Mouse (Mus musculus) midbrain, embryonic 12.5 days (tissue): ENCODE measurements at regions not wholly inside any gene's neighbourhood (a gene's known extent, or its start where the extent isn't known, plus 50 kb on each side); places are given as distances from the start of the nearest gene placed in this dataset.
A peak's percentile ranks its signal among the peaks of the same experiment; 100 is the strongest.

Source experiments
- ATAC-seq: fragments of 200-750 bp; cut with Nextera tagmentation; 2 replicates; pipeline ENCODE4 v1.8.0; 2017; ENCODE audit warnings: low read depth, moderate TSS enrichment, moderate library complexity; ENCODE audit not compliant: low FRiP score
- H3K27ac ChIP-seq: fragments of 300-500 bp; sonication (generic); replicated peaks from 2 replicates; pipeline ENCODE4 v1.5.1; 2016; ENCODE audit warnings: mild to moderate bottlenecking
- H3K27me3 ChIP-seq: fragments of 300-500 bp; sonication (generic); 2 replicates; pipeline ENCODE4 v1.6.1; 2016; ENCODE audit warnings: mild to moderate bottlenecking
- H3K36me3 ChIP-seq: fragments of 300-500 bp; sonication (generic); 2 replicates; pipeline ENCODE4 v1.6.1; 2016
- H3K4me1 ChIP-seq: fragments of 300-500 bp; sonication (generic); 2 replicates; pipeline ENCODE4 v1.6.1; 2016
- H3K4me2 ChIP-seq: fragments of 300-500 bp; sonication (generic); replicated peaks from 2 replicates; pipeline ENCODE4 v1.6.1; 2016; ENCODE audit warnings: mild to moderate bottlenecking, moderate library complexity
- H3K4me3 ChIP-seq: fragments of 300-500 bp; sonication (generic); 2 replicates; pipeline ENCODE4 v1.5.1; 2016; ENCODE audit warnings: mild to moderate bottlenecking
- H3K9ac ChIP-seq: fragments of 300-500 bp; sonication (generic); replicated peaks from 2 replicates; pipeline ENCODE4 v1.6.1; 2016; ENCODE audit warnings: mild to moderate bottlenecking, moderate library complexity
- H3K9me3 ChIP-seq: fragments of 300-500 bp; sonication (generic); 2 replicates; pipeline ENCODE4 v1.6.1; 2016; ENCODE audit warnings: mild to moderate bottlenecking
- WGBS: fragments of 180-500 bp; shearing (Covaris S2); methylation state at CpG from one replicate; pipeline ENCODE4 v1.1.7; 2016; 5-methylcytosine and 5-hydroxymethylcytosine counted together

DNA sequence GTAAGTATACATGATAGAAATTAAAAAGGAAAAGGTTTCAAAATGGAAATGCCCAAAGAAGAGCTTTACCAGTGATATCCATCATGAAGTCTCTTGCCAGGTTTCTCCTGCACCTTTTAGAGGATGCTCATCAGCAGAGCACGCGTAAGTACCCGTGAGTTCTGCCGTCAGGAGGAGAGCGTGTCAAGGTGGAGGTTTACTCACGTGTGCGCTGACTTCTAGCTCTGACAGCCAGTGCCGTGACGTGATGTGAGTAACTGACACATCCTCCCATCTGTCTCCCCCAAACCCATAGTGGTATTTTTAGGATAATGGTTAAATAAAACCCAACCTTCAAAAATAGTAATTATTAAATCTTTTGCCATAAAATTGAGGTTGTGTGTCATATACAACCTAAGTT lies 55.3 kb downstream of the Adra2a start:
- Histone ChIP-seq H3K4me2 (no peak overlapping the region), H3K9me3 (no peaks in the 10 kb centered on the region), H3K27ac (no peak overlapping the region), H3K27me3 (no peaks in the 10 kb centered on the region), H3K4me1 (peaks cover 17% of the 10 kb centered on the region), H3K4me3 (no peak overlapping the region), H3K36me3 (no peaks in the 10 kb centered on the region), H3K9ac (no peak overlapping the region)
- 92% methylated on average over 9 of the region's 9 CpGs for WGBS
- no peak for ATAC-seq

DNA sequence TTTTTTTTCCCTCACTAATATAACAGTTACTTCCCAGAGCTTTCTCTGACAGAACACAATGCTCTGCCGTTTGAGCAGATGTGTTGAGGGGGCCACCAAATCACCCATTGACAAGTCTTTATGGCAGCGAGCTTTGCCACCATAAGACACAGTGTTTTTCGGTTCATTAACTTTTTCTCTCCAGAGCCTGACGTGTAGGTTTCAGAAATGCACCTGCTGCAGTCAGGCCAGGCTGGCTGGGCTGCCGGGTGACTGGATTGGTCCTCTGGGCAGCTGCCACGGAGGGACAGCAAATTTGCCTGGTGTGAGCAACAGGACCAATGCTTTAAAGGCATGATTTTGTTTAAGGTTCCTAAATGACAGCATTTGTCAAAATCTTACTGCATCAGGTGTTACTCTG lies 55.8 kb downstream of the Adra2a start:
- H3K27me3 ChIP-seq, result no peaks in the 10 kb centered on the region
- no peak overlapping the region for H3K4me3 ChIP-seq
- no peak overlapping the region for H3K27ac ChIP-seq
- H3K9ac ChIP-seq, result no peak overlapping the region
- H3K4me1 ChIP-seq, result peaks cover 13% of the 10 kb centered on the region
- 60% methylated on average over 6 of the region's 6 CpGs for WGBS
- no peak overlapping the region for H3K4me2 ChIP-seq
- no peak for ATAC-seq
- H3K9me3 ChIP-seq, result no peaks in the 10 kb centered on the region
- no peaks in the 10 kb centered on the region for H3K36me3 ChIP-seq

DNA sequence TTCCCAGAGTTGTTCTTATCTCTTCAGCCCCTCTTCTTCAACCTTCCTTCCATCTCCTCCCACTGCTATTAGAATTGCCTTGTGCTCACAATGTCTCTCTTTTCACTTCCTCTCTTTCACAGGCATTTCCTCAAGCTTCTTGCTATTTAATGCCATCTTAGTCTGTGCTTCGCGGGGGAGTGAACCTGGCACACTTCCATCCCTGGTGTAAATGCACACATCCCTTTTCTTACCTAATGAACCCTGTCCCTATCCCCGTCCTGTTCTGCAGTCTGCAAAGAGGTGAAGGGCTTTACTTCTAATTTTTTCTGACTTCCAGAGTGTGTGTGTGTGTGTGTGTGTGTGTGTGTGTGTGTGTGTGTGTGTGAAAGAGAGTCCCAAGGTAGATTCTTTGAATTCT lies 62.6 kb downstream of the Adra2a start:
- no peak overlapping the region for H3K4me2 ChIP-seq
- H3K4me1 ChIP-seq, result peaks cover 11% of the 10 kb centered on the region
- no peaks in the 10 kb centered on the region for H3K9me3 ChIP-seq
- WGBS, result 75% methylated on average over 3 of the region's 3 CpGs
- no peaks in the 10 kb centered on the region for H3K27me3 ChIP-seq
- no peak overlapping the region for H3K9ac ChIP-seq
- no peak for ATAC-seq
- no peak overlapping the region for H3K4me3 ChIP-seq
- H3K27ac ChIP-seq, result no peak overlapping the region
- H3K36me3 ChIP-seq, result no peaks in the 10 kb centered on the region

DNA sequence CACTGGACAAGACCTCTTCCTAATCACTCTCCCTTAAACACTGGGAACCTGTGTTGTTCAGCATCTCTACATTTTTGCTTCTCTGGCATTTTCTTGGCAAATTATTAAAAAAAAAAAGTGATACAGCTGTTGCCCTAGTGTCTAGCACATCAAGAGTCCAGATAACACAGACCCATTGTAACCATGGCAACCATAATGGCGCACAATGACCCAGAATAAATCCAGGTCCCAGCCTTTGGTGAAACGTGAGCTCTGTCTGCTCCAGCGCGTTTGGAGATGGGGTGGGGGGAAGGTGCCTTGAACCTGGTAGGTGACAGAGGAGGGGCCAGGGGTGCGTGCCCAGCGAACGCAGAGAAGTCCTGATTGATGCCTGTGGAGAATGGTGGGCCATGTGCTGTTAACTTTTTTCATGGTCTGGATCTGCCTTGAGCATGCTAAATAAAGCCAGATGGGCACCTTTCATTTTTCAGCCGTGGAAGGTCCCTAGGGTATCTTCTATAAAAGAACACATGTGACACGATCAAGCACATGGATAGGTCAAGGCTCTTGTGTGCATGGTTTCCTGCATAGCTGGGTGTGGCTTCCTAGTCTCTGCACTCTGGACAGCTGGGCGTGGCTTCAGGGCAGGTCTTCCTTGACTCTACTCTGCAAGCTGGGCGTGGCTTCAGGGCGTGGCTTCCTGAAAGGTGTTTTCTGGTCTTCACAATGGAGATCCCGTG lies 63.3 kb downstream of the Adra2a start:
- H3K36me3 ChIP-seq, result no peaks in the 10 kb centered on the region
- H3K9me3 ChIP-seq, result no peaks in the 10 kb centered on the region
- ATAC-seq, result 0 out of 2 replicates have a peak, but pooled peaks have one; percentile 30

DNA sequence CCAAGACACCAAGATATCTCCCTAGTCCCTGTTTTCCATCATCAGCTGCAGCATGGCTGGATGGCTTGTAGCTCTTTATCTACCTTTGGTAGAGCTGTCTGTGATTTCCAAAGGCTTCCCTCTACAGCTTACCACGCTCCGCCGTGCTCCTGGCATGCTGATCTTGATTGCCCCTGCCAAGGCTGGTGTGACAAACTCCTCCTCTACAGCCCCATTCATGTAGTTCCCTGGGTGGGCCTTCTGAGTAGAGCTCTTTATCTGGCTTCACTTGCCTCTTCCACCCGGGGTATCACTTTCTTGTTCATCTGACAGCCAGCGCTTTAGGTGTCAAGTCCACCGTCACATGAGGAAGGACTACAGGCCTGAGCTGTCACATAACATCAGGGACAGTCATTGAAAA lies 66.1 kb downstream of the Adra2a start:
- Histone ChIP-seq H3K9me3 (no peaks in the 10 kb centered on the region), H3K4me1 (peaks cover 13% of the 10 kb centered on the region), H3K27ac (no peak overlapping the region), H3K4me3 (no peak overlapping the region), H3K4me2 (no peak overlapping the region), H3K36me3 (no peaks in the 10 kb centered on the region), H3K27me3 (peaks cover 12% of the 10 kb centered on the region), H3K9ac (no peak overlapping the region)
- no peak for ATAC-seq
- WGBS, result 89% methylated on average over 6 of the region's 6 CpGs

More for the DNA sequence above, 63.3 kb downstream of the Adra2a start:
- Histone ChIP-seq H3K4me3 (no peak overlapping the region), H3K27ac (no peak overlapping the region), H3K4me2 (no peak overlapping the region), H3K27me3 (no peaks in the 10 kb centered on the region), H3K4me1 (peaks cover 11% of the 10 kb centered on the region), H3K9ac (no peak overlapping the region)
- WGBS, result 50% methylated on average over 13 of the region's 13 CpGs

DNA sequence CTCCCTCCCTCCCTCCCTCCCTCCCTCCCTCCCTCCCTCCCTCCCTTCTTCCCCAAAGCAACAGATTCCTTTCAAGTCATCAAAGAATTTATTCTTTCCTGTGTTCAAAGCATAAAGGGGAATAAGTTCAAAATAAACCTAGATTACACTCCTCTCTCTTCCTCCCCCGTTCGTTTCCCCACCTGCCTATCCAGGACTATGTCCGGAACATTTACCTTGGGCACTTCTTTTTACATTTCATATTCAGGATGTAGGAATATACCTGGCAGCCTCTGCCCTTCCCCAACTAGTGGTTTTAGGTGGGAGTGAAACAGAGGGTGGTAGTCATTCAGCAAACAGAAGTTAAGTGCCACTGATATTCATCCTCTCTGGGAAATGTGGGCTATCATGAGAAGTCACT lies 68.7 kb downstream of the Adra2a start:
- Histone ChIP-seq H3K9me3 (no peaks in the 10 kb centered on the region), H3K4me1 (peaks cover 5% of the 10 kb centered on the region), H3K36me3 (no peaks in the 10 kb centered on the region), H3K27ac (no peak overlapping the region), H3K4me3 (no peak overlapping the region), H3K9ac (no peak overlapping the region), H3K27me3 (peaks cover 12% of the 10 kb centered on the region), H3K4me2 (no peak overlapping the region)
- no peak for ATAC-seq
- 91% methylated on average over 3 of the region's 3 CpGs for WGBS

DNA sequence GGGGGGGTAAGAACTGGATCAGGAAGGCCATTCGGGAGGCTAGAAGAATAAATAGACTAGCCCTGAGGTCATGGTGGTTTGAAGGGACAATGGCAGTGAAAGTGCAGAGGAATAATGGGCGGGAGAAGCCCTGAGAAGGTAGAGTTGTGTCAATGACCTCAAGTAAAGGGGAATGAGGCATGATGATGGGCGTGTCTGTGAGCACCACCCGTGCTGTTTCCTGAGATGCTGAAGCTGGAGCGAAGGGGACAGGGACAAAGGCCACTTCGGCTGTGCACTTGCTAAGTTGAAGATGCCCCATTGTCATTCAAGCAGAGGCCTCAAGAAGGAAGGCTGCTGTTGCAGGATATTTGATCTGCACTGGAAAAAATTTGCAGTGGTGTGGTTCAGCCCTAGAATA lies 69.5 kb downstream of the Adra2a start:
- H3K27me3 ChIP-seq, result peaks cover 12% of the 10 kb centered on the region
- H3K4me3 ChIP-seq, result no peak overlapping the region
- no peak overlapping the region for H3K9ac ChIP-seq
- H3K4me2 ChIP-seq, result no peak overlapping the region
- H3K27ac ChIP-seq, result no peak overlapping the region
- no peaks in the 10 kb centered on the region for H3K36me3 ChIP-seq
- ATAC-seq, result no peak
- H3K4me1 ChIP-seq, result peaks cover 5% of the 10 kb centered on the region
- no peaks in the 10 kb centered on the region for H3K9me3 ChIP-seq
- WGBS, result 65% methylated on average over 6 of the region's 6 CpGs

DNA sequence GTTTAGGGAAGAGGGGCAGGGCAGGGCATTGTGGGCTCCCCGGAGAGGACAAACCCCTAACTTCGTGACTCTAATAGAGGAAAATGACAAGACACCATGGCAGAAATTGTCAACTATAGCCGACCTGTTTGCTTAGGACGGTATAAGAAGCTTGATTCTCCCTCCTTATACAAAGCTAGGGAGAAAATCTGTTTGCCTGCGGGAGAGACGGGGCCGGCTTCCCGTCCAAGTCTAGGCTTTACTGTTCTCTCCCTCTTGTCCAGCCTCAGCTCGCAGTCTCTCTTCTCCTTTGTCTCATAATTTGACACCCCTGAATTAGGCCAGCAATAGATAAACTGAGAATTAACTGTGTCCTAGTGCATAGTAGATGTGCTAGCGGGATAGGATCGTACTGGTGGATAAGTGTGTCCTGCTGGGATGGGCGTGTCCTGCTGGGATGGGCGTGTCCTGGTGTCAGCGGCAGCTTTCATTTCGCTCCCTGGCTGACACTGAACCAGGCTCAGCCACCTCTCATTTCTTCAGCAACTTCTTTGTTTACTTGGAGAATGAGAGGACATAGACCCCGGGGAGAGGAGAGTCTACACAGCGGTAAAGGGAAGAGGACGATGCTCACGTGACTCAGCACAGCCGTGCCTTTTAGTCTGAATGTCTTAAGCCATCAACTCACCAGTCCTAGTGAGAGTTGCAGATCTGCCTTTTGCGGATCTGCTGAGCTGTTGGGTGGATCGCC lies 70.8 kb downstream of the Adra2a start:
- ATAC-seq, result peak; percentile 90
- H3K4me1 ChIP-seq, result peaks cover 5% of the 10 kb centered on the region
- H3K27me3 ChIP-seq, result peaks cover 12% of the 10 kb centered on the region
- H3K4me3 ChIP-seq, result peak overlapping the region; percentile 46
- peak overlapping the region; percentile 43; the same call in 1 of the 2 replicates for H3K9ac ChIP-seq
- no peaks in the 10 kb centered on the region for H3K9me3 ChIP-seq
- WGBS, result 5% methylated on average over 22 of the region's 22 CpGs
- no peak overlapping the region for H3K27ac ChIP-seq
- no peaks in the 10 kb centered on the region for H3K36me3 ChIP-seq
- peak overlapping the region; percentile 64 for H3K4me2 ChIP-seq

DNA sequence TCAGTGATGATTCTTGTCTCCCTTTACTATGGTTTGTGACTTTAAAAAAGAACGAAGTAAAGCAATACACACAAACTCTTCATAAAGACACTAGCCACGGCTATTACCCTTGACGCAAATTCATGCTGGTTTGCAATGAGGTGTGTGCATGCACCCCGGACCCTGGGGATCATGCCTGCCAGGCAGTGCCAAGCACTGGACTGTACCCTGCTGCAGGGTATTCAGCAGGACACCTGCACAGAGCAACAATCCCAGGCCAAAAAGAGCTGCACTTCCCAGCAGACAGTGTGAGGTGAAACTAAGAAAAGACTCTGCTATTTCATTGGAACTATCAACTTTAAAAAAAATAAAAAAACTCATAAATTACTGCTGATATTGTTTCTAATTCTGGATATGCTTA lies 71.4 kb downstream of the Adra2a start:
- Histone ChIP-seq H3K4me2 (peak overlapping the region; percentile 64), H3K27ac (no peak overlapping the region), H3K36me3 (no peaks in the 10 kb centered on the region), H3K9me3 (no peaks in the 10 kb centered on the region), H3K4me1 (peaks cover 5% of the 10 kb centered on the region), H3K27me3 (peaks cover 12% of the 10 kb centered on the region), H3K4me3 (peak overlapping the region; percentile 46), H3K9ac (peak overlapping the region; percentile 43; the same call in 1 of the 2 replicates)
- WGBS, result 41% methylated on average over 4 of the region's 4 CpGs
- ATAC-seq, result peak; percentile 65

DNA sequence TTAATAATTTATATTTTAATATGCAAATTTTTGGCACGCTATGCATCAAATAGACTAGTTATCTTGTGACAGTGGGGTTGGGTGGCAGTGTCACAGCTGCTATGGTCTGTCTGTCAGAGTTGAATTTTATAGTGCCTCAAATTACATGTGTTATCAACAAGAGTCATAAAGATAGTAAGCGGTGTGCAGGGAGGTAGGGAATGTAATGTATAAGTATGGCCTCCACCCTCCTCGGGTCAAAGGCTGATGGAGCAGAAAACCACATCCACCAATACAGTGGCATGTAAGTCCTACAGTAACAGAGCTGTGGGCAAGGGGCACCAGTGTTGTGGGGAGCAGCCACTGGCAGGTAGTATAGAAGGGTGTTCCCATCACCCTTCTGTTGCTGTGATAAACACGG lies 72.9 kb downstream of the Adra2a start:
- peaks cover 12% of the 10 kb centered on the region for H3K27me3 ChIP-seq

DNA sequence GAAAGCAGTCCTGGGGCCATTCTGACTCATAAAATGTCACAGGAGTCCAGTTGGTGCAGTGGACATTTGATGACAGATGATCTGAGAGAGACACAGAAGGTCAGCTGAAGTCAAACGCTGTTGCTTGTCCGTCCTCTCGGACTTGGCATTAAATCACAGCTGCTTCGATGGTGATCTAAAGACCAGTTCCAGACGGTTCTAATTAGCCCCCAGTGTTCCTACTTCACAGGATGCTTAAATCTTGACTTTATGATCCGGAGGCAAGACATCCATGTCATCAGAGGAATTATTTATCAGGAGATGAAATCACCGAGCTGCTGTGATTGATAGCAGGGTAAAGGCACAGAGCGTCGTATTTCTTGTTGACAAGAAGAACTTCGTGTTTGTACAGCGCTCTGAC lies 73.7 kb downstream of the Adra2a start:
- ATAC-seq, result no peak
- H3K27ac ChIP-seq, result no peak overlapping the region
- no peaks in the 10 kb centered on the region for H3K36me3 ChIP-seq
- H3K27me3 ChIP-seq, result peaks cover 12% of the 10 kb centered on the region
- WGBS, result 83% methylated on average over 11 of the region's 11 CpGs
- H3K4me2 ChIP-seq, result no peak overlapping the region
- H3K4me3 ChIP-seq, result no peak overlapping the region
- H3K9me3 ChIP-seq, result no peaks in the 10 kb centered on the region
- H3K4me1 ChIP-seq, result peaks cover 5% of the 10 kb centered on the region
- no peak overlapping the region for H3K9ac ChIP-seq

More for the DNA sequence above, 72.9 kb downstream of the Adra2a start:
- H3K36me3 ChIP-seq, result no peaks in the 10 kb centered on the region
- H3K4me3 ChIP-seq, result no peak overlapping the region
- no peaks in the 10 kb centered on the region for H3K9me3 ChIP-seq
- ATAC-seq, result no peak
- 83% methylated on average over 4 of the region's 4 CpGs for WGBS
- H3K9ac ChIP-seq, result no peak overlapping the region
- H3K4me1 ChIP-seq, result peaks cover 5% of the 10 kb centered on the region
- no peak overlapping the region for H3K27ac ChIP-seq
- H3K4me2 ChIP-seq, result no peak overlapping the region

DNA sequence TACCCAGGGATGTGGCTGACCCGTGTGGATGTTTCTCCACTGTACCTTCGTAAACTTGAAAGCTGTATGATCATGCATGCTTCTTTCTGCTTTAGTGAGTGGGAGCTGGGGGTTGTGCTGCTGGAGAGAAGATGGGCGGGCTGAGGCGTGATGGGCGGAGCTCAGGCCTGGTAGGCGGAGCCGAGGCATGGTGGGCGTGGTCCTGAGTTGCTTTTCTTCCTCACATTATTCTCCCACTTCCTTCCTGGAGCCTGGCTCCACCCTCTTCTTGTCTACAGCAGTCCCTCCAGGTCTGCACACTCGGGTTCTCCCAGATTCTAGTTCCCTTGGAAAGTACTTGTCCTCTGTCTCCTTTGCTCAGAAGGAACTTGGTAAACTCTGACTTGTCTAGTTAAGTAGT lies 79.6 kb downstream of the Adra2a start:
- no peaks in the 10 kb centered on the region for H3K27me3 ChIP-seq
- H3K36me3 ChIP-seq, result no peaks in the 10 kb centered on the region
- no peak overlapping the region for H3K9ac ChIP-seq
- WGBS, result 76% methylated on average over 9 of the region's 9 CpGs
- H3K27ac ChIP-seq, result no peak overlapping the region
- no peak for ATAC-seq
- H3K9me3 ChIP-seq, result no peaks in the 10 kb centered on the region
- H3K4me1 ChIP-seq, result no peaks in the 10 kb centered on the region
- H3K4me2 ChIP-seq, result no peak overlapping the region
- H3K4me3 ChIP-seq, result no peak overlapping the region
